Mouse (Mus musculus): ENCODE measurements around the gene Slc17a6.

DNA sequence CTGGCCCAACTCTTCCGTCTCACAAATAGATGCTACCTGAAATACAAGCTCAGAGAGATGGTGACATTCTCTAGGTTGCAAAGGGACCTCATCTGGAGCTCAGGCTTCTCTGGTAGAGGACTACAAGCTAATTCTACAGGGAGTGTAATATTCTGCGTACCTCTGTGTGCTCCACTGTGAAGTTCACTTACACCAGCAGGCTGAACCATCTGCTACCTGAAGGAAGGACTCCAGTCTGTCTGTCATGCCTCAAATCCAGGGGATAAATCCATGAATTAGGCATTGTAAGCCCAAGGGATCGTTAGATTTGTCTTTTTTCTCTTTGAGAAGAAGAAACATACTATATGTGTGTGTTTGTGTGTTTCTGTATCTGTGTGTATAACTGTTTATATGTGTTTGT is 9.4 kb downstream of the Slc17a6 start:
- no peak for TF ChIP-seq POLR2A (IDR thresholded peaks at IDR 0.05; ENCODE audit: borderline replicate concordance, extremely low read depth, insufficient read depth, insufficient read length, poor library complexity, severe bottlenecking)
- no peak for TF ChIP-seq CTCF (IDR thresholded peaks at IDR 0.05; ENCODE audit: borderline replicate concordance, extremely low read depth, insufficient read depth, insufficient read length)
